Mouse (Mus musculus) cerebellum, adult (tissue): Measurements from ENCODE around the gene Magi3.

Source experiments
- ATAC-seq: cut with Nextera tagmentation; 2 replicates; pipeline ENCODE4 v1.9.2; 2017; ENCODE audit warnings: mild to moderate bottlenecking, moderate library complexity, mixed read lengths; ENCODE audit not compliant: insufficient number of reproducible peaks, low FRiP score, low TSS enrichment

Gene Magi3

DNA sequence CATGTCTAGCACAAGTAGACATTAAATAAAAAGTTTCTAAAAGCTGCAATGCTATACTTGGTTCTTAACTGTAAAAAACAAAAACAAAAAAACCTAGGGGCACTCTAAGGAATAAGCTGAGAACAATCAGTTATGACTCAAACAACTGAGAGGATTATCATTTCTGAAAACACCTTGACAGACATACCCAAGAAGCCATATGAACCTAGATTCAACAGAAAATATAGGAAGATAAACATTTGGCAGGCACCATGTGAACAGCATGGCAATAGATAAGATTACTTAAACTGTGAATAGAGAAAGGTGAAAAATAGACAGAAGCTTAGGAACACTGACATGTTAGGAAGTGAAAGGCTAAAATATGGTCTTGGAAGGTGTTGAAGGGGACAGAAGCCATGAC, 150.8 kb downstream of the Magi3 start:
- no peak for ATAC-seq

DNA sequence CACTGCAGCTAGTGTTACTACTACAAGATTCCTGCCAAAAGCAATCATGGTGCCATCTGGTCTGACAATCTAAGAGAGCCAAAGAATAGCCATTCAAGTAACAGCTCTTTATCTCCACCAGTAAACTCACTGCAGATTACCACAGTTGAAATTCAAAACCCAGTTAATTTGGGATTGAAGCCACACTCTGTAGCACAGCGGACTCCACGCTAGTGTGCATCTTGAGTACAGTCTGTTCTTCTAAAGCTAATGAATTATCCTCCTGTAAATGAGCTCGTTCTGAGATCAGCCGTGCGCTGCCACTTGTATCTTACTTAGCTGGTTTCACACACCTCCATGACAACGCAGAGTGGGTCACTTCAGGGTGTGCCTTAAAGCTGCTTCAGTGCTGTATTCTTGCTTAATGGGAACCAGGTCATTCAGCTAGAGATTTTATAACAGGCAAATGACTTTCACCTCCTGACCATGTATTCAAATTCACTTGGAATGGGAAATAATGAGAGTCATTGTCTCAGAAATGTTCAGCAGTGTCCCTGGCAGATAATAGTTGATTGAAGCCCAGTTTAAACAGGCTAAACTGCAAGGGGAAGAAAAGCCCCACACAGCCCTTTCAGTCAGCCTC, 161.1 kb downstream of the Magi3 start:
- peak; percentile 58 for ATAC-seq

DNA sequence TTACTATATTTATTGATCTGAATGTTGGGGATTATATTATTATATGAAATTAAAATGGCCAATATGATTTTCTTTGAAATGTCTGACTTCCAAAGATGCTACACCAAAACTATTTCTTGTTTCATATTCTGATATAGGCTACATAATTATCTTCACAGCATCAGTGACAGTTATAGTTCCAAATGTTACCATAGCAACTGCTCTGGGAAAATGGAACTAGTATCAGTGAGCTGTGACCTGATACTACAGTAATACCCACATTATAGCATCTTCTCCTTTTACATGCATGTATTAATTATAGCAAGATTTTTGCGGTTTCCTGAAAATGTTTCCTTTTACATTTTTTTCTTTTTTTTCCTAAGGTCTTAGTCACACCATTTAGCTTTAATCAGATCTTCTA, 187.4 kb downstream of the Magi3 start:
- ATAC-seq, result no peak

DNA sequence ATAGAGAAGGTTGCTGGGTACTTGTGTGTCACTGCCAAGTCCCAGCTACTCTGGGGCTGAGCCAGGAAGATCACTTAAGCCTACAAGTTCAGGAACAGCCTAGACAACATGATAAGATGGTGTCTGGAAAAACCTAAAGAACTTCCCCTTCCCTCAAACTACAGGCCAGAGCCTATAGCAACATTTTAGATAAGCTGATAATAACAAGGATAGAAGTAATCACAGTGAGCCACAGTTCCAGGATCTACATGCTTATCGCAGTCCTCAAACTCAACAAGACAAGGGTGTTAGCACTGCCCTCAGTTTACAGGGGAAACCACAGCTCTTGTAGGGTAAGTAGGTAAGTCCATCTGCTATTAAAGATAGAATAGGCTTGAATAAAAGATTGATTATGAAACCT, 188.1 kb downstream of the Magi3 start:
- ATAC-seq, result no peak

DNA sequence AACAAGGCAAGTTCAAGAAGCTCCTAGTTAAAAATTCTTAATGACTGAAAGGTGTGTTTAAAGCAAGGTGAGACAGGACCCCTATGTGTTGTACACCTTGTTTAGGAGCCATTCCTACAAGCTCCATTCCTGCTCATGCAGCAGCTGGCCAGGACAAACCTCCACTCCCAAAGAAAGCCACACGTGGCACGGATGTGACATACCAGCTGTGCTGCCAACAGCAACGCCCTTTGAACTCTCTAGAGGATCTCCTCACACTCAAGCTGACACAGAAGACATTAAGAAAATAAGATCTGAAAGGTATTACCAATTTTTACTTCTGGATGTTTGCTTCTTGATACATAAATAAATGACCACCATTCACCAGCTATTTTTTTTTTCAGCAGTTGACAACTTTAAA, 193.2 kb downstream of the Magi3 start:
- ATAC-seq, result no peak

GRCm38 (mm10) chr3:104020101-104020500, 200.1 kb downstream of the Magi3 start:
- ATAC-seq, result no peak

DNA sequence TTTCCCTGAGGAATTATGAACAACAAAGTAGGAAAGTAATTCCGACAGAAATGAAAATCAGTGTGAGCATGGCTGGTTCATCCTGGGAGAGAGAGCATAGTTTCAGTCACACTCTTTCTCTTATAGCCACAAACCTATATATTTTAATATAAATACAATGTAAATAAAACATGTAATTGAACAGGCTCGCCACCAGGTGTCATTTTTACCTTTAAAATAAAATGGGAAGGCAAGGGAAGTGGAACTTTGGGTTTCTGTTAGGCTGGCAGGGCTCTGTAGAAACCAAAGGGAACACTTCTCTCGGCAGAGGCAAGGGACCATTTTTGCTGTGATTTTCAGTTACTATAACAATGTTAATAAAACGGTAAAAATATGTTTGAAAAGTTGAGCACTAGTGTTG, 200.7 kb downstream of the Magi3 start:
- no peak for ATAC-seq

- ATAC-seq, result no peak
These were observed 202.2 kb downstream of the Magi3 start for GRCm38 (mm10) chr3:104017931-104018330.

DNA sequence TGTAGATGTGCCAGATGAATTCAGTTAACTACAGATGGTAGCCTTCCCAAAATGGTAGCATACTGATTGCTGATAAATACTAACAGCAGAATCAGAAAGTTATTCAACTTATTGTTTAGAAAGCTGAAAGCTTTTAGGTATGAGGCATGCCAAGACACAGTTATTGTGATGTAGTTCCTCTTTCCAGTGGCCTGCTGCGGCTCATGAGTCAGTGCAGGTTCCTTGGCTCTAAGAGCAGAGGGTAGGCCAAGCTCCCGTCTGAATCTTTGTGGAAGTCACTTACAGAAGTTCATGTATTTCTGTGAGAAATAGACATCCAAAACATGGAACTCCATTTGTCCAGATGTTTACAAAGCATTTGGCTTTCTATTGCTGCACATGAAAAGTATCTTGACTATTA, 208.2 kb downstream of the Magi3 start:
- ATAC-seq, result no peak

GRCm38 (mm10) chr3:104009924-104010662, 210.1 kb downstream of the Magi3 start:
- no peak for ATAC-seq

GRCm38 (mm10) chr3:104007479-104007878, 212.7 kb downstream of the Magi3 start:
- ATAC-seq, result no peak

GRCm38 (mm10) chr3:104006896-104007466, 213.2 kb downstream of the Magi3 start:
- ATAC-seq, result peak; percentile 49; the same call in 1 of the 2 replicates

DNA sequence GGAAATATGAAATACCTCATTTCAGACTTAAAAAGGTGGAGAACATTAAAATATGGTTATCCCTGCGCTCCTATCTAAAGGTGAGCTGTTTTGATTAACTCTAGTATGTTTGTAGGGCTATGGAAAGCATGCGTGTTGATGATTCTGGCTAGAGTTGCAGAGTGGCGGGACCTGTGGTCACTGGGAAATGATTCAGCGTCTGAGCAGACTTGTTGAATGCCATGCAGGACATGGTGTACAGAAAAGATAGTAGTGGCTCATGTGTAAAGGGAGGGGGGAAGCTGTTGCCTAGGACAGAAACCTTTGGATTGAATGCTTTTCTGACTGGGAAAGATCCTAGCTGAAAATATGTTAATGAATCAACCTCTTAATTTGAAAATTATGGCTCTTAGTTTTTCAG, 221.4 kb downstream of the Magi3 start:
- ATAC-seq, result no peak

GRCm38 (mm10) chr3:103991271-103991670, 228.9 kb downstream of the Magi3 start:
- ATAC-seq, result no peak

DNA sequence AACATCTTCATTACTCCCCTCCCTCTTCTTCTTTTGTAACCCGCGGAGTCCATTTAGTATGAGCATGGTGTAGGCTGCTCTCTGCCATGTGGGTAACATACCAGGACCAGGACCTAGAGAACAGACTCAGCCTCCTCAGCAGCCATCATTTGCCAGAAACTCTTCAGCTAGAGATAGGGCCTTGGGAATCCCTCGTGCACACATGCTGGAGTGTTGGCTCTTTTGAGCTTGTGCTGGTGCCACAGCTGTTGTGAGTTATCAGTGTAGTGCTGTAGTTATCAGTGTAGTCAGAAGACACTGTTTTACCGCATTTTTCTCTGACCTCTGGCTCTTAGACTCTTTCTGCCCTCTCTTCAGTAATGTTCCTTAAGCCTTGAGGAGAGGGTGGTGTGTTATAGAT, 230.8 kb downstream of the Magi3 start:
- no peak for ATAC-seq

DNA sequence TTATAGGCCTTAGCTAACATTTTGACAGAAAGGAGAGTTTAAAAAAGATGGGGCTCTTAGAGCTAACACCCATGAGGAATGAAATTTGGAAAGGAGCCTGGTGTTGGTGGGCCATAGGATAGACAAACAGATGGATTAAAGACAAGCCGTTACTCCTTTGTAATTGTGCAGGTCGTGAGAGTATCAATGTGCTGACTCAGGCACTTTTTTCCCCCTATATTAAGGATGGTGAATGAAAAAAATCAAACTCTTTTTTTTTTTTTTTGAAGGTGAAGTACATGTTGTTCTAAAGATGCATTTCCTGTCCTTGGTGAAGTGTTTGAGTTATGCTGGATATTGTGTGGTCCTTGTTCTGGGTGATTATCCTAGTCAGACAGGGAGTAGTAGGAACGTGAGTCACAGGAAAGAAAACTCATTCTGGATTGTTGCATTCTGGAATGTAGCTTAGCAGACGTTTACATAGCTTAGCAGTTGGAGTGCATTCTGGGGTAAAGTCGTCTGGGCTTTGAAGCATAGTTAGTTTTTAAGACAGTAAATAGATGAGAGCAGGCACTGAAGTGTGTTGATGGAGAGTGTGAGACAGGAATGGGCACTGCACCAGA, 232.2 kb downstream of the Magi3 start:
- no peak for ATAC-seq

- ATAC-seq, result no peak
These were observed 235.0 kb downstream of the Magi3 start for GRCm38 (mm10) chr3:103985194-103985593.

DNA sequence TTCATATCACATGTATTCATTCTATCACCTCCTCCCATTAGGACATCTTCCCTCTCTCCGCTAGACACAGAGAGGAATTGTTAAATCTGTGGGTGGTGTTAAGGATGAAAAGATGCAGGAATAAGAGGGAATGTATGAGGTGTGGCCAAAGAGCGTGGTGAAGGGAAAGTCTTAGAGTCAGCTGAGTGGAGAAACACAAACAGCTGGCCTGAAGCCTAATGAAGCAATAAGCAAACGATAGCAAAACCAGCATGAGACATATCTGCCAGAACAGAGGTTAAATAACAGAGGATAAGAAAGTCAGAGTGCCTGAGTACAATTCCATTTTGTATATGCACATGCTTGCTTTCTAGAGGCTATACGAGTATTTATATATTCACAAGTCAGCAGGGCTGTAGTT, 235.6 kb downstream of the Magi3 start:
- ATAC-seq, result no peak

GRCm38 (mm10) chr3:103971157-103971556, 249.0 kb downstream of the Magi3 start:
- no peak for ATAC-seq

GRCm38 (mm10) chr3:103968701-103969100, 251.5 kb downstream of the Magi3 start:
- ATAC-seq, result peak; percentile 58; the same call in 1 of the 2 replicates
